Mouse (Mus musculus): ENCODE data around the gene Elane. TPM values are rescaled to one million over a fixed set of nuclear protein-coding genes. Genes with fewer than 3 reads are reported as not detected.
"Not testable (repeated sequence)": the region's sequence is repeated elsewhere in the genome, so short reads cannot be mapped to it uniquely, and the experiment has no call there.

The Elane gene
- polyA plus RNA-seq, 1 experiment from 2014 or later, result 1.1 TPM

DNA sequence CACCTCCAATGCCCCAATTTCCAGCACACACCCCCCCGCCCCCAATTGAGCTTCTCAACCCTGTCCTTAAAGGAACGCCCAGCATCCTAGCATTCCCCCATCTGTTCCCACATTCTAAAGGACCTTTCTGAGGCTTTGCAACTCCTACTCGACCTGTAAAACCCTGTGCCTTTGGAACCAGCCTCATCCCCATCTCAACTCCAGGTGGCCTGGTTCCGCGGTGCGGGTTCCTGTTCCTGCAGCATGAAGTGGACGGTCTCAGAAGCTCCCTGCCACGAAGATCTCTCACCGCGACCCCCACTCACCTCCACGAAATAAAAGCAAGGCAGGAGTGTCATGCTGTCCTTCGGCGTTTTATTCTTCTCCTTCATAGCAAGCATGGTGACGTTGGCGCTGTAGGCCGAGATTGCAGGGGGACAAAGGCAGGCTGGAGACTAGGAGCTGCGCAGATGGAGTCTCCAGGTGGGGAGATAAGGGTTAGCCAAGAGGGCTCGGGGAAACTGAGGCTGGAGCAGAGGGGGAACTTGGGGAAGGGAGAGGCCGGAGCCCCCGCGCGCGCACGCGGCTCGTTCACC is 12.2 kb upstream of the Elane start:
- Histone ChIP-seq H3K4me3 (replicated peaks) (peak overlapping the region; percentile 66), H3K9ac (peak overlapping the region; percentile 77), H3K4me1 (replicated peaks) (peaks cover 27% of the 10 kb centered on the region), H3K27me3 (replicated peaks) (no peaks in the 10 kb centered on the region), H3K27ac (peak overlapping the region; percentile 71; the same call in 1 of the 2 replicates), H3K36me3 (no peaks in the 10 kb centered on the region), H3K9me3 (no peaks in the 10 kb centered on the region), H3K4me2 (replicated peaks) (peak overlapping the region; percentile 98)
- 1% methylated on average over 26 of the region's 26 CpGs for WGBS
- ATAC-seq, result no peak; the same call in none of the 2 replicates

DNA sequence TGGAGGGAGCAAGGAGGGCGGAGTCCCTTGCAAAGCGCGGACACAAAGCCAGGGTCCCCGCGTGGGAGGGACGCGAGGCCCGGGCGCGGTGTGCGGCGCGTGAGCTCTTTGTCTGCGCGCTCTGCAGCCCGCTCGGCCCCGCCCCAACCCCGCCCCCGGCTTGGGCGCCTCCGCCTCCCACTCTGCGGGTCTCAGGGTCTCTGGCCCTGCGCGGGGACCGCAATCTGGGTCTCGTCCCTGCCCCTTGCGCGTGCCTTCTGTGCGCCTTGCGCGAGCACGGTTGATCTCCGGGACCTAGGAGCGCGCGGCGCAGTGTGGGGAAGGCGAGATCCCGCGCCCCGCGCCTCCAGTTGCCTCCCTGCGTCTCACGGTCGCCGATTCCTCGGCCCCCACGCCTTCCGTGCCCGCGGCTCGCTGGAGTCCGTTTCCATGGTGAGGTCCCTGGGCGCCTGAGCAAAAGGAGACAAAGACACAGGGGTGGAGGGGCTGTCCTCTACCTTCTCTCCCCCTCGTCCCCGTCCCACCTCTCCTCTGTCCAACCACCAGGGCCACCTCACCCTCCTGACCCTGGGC is 11.7 kb upstream of the Elane start, which contains the start of the genes Prtn3 and Plppr3:
TSS of gene Prtn3 (plus strand) at position 187 of the 573 bp plus-strand sequence.
TSS of gene Plppr3 (minus strand) at position 345 of the 573 bp plus-strand sequence.
- Histone ChIP-seq H3K27ac (peak within 1 kb of the TSS; percentile 71; the same call in 1 of the 2 replicates), H3K36me3 (no peaks in the 10 kb centered on the region)
- ATAC-seq, result peak; percentile 84

DNA sequence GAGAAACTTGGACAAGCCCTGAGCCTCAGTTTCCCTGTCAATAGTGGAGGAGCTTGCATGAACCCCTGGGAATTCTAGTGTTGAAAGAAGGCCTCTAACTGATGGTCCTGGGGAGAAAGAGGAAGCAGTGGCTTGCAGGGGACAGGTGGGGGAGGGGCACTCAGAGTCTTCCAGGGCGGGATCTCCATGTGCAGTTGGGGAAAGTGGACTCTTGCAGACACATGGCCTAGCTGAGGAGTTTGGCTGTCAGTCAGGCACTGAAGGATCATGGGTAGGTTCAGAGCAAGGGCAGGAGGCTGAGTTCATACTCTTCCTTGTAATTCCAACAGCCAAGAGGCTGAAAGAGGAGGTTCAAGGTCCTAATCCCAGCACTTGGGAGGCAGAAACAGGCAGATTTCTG is 8.9 kb upstream of the Elane start:
- no peak overlapping the region for H3K4me2 ChIP-seq (replicated peaks)
- no peak for ATAC-seq
- no peaks in the 10 kb centered on the region for H3K36me3 ChIP-seq
- H3K9ac ChIP-seq, result no peak overlapping the region
- WGBS, result 54% methylated on average over 1 of the region's 1 CpGs
- H3K27ac ChIP-seq, result no peak overlapping the region
- no peaks in the 10 kb centered on the region for H3K9me3 ChIP-seq
- no peaks in the 10 kb centered on the region for H3K27me3 ChIP-seq (replicated peaks)
- H3K4me3 ChIP-seq (replicated peaks), result no peak overlapping the region
- peaks cover 46% of the 10 kb centered on the region for H3K4me1 ChIP-seq (replicated peaks)

More for the DNA sequence above, 11.7 kb upstream of the Elane start, which contains the start of the genes Prtn3 and Plppr3:
- peaks cover 28% of the 10 kb centered on the region for H3K4me1 ChIP-seq (replicated peaks)
- H3K9me3 ChIP-seq, result no peaks in the 10 kb centered on the region
- WGBS, result under 1% methylated on average over 55 of the region's 57 CpGs
- peak within 1 kb of the TSS; percentile 66 for H3K4me3 ChIP-seq (replicated peaks)
- H3K27me3 ChIP-seq (replicated peaks), result no peaks in the 10 kb centered on the region
- peak within 1 kb of the TSS; percentile 98 for H3K4me2 ChIP-seq (replicated peaks)
- H3K9ac ChIP-seq, result peak within 1 kb of the TSS; percentile 77

DNA sequence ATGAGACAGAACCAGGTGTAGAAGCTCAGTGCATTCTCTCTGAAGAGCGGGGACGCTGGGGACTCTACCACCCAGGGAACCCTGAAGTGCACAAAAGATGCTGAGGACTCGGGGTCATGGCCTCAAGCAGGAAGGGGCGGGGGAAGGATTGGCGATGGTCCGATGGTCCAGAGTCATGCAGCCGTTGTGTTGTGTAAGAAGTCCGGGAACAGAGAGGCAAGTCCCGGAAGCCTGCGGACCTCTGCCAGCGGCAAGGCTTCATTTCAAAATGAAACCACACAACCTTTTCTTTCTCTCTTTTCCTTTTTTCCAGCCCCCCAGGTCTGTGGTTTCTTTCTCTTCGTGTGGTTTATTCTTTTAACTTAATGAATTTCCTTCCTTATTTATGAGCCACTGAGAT is 8.3 kb upstream of the Elane start:
- Histone ChIP-seq H3K9ac (no peak overlapping the region), H3K4me2 (replicated peaks) (no peak overlapping the region), H3K27ac (no peak overlapping the region), H3K9me3 (no peaks in the 10 kb centered on the region), H3K4me1 (replicated peaks) (peaks cover 49% of the 10 kb centered on the region), H3K36me3 (no peaks in the 10 kb centered on the region), H3K4me3 (replicated peaks) (no peak overlapping the region), H3K27me3 (replicated peaks) (no peaks in the 10 kb centered on the region; the same call in 1 of the 2 replicates)
- no peak for ATAC-seq
- WGBS, result 56% methylated on average over 12 of the region's 12 CpGs

DNA sequence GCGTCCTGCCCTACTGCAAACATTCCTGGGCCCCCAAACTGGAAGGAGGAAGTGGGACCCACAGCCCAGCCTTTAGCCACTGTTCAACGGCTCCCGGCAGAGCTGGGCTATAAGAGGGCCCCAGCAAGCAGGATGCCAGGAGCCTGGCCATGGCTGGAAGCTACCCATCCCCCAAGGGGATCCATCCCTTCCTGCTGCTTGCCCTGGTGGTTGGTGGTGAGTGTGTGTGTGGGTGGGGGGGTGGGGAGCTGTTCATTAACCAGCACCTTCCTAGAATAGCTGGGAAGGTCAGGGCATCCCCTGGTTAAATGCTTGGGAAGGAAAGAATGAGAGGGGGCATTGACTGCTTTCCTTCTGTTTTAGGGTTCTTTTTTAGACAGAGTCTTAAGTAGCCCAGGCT is 6.5 kb upstream of the Elane start:
- no peaks in the 10 kb centered on the region; the same call in 1 of the 2 replicates for H3K27me3 ChIP-seq (replicated peaks)
- WGBS, result 13% methylated on average over 3 of the region's 3 CpGs

DNA sequence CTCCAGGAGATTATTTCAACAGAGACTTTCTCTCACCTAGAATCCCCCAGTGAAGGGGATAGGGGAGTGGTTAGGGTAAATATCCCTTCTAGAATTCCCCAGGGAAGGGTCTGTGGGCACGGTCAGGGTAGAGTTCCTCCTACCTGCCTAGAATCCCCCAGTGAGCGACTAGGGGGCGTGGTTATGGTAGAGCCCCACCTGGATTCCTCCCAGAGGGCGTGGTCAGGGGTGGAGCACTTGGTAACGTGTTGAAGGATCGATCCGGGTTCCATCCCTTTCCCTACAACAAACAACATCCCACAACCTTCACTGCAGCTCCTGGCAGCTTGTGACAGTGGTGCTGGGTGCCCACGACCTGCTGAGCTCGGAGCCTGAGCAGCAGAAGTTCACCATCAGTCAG is 5.3 kb upstream of the Elane start:
- no peak overlapping the region for H3K9ac ChIP-seq
- no peaks in the 10 kb centered on the region for H3K9me3 ChIP-seq
- peak overlapping the region; percentile 5; the same call in 1 of the 2 replicates for H3K4me2 ChIP-seq (replicated peaks)
- no peaks in the 10 kb centered on the region; the same call in 1 of the 2 replicates for H3K27me3 ChIP-seq (replicated peaks)
- H3K4me3 ChIP-seq (replicated peaks), result no peak overlapping the region
- 16% methylated on average over 9 of the region's 9 CpGs for WGBS
- no peak overlapping the region for H3K27ac ChIP-seq
- peaks cover 37% of the 10 kb centered on the region for H3K4me1 ChIP-seq (replicated peaks)
- ATAC-seq, result peak; percentile 18; the same call in 1 of the 2 replicates
- no peaks in the 10 kb centered on the region for H3K36me3 ChIP-seq

More for the DNA sequence above, 6.5 kb upstream of the Elane start:
- no peaks in the 10 kb centered on the region for H3K36me3 ChIP-seq
- H3K9me3 ChIP-seq, result no peaks in the 10 kb centered on the region
- ATAC-seq, result no peak
- peaks cover 44% of the 10 kb centered on the region for H3K4me1 ChIP-seq (replicated peaks)
- no peak overlapping the region for H3K27ac ChIP-seq
- no peak overlapping the region for H3K4me3 ChIP-seq (replicated peaks)
- H3K4me2 ChIP-seq (replicated peaks), result no peak overlapping the region
- H3K9ac ChIP-seq, result no peak overlapping the region

DNA sequence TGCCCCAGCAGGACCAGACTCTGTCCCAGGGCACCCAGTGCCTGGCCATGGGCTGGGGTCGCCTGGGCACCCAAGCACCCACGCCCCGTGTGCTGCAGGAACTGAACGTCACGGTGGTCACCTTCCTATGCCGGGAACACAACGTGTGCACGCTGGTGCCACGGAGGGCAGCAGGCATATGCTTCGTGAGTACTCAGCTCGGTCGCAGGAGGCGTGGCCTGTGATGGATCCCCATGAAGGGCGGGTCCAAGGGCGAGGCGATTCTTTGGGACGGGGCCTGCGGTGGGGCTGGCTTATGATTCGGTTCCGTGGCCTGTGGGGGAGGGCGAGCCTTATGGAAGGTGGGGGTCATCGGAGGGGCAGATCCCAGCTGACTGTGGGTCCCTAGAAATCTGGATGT is 4.1 kb upstream of the Elane start:
- Histone ChIP-seq H3K9ac (0 out of 2 replicates have a peak overlapping the region, but pooled peaks have one; percentile 26), H3K9me3 (no peaks in the 10 kb centered on the region), H3K4me1 (replicated peaks) (peaks cover 36% of the 10 kb centered on the region), H3K27ac (no peak overlapping the region), H3K36me3 (no peaks in the 10 kb centered on the region), H3K4me2 (replicated peaks) (peak overlapping the region; percentile 44), H3K4me3 (replicated peaks) (peak overlapping the region; percentile 4; the same call in 1 of the 2 replicates), H3K27me3 (replicated peaks) (no peaks in the 10 kb centered on the region; the same call in 1 of the 2 replicates)
- 9% methylated on average over 22 of the region's 22 CpGs for WGBS
- no peak for ATAC-seq

DNA sequence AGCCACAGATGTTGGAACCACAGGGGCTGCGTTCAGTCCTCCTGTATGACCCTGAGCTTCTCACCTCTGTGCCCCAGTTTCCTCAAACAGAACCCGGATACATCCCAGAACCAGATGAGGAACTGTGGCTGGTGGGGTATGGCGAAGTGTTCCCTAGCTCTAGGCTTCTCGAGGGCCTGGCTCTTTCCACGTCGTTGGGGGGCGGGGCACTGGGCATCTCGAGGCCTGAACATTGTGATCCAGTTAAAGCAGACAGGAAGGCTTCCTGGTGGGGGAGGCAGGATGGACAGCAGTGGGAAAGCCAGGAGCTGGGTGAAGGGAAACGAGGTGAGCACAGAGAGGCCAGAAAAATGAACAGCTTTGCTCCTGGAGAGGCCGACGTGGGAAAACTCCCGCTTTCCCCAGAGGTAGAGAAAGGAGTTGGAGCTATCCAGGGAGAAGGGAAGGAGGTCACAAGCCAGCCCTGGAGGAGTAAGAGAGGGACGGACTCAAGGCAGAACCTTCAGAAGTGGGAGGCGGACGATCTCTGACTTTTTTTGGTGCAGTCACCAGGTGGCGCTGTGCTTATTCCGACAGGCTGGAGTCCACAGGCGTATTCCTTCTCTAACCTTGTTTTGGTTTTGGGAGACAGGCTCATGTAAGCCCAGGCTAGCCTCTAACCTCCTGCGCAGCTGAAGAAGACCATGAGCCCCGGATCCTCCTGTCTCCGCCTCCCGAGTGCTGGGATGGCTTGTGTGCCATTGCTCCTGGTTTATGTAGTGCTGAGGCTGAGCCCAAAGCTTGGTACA is 2.6 kb upstream of the Elane start:
- no peak overlapping the region for H3K9ac ChIP-seq
- peak; percentile 37; the same call in 1 of the 2 replicates for ATAC-seq
- H3K36me3 ChIP-seq, result no peaks in the 10 kb centered on the region
- no peaks in the 10 kb centered on the region; the same call in 1 of the 2 replicates for H3K27me3 ChIP-seq (replicated peaks)
- peaks cover 32% of the 10 kb centered on the region for H3K4me1 ChIP-seq (replicated peaks)
- WGBS, result 20% methylated on average over 22 of the region's 22 CpGs
- H3K27ac ChIP-seq, result no peak overlapping the region
- 0 out of 2 replicates have a peak overlapping the region, but pooled peaks have one; percentile 14 for H3K4me2 ChIP-seq (replicated peaks)
- no peak overlapping the region for H3K4me3 ChIP-seq (replicated peaks)
- no peaks in the 10 kb centered on the region for H3K9me3 ChIP-seq

DNA sequence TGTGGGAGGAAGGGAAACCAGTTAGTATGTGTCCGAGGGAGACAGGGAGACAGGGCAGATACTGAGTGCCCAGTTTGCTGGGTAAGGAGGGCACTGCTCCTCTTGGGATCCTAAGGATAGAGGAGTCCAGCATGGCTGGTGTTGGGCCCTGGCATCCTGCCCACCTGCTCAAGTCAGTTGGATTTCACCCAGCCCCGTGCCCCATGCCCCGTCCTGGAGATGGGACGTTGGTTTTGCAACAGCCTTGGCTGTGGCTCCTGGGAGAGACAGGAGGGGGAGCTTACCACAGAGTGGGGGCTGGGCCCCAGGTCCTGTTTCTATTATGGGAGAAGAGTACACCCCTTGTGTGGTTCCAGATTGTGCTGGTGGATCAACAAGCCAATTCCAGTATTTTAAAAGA is 1.6 kb upstream of the Elane start:
- no peak for ATAC-seq
- 65% methylated on average over 4 of the region's 4 CpGs for WGBS
- no peak overlapping the region for H3K27ac ChIP-seq
- no peaks in the 10 kb centered on the region for H3K36me3 ChIP-seq
- H3K9ac ChIP-seq, result no peak overlapping the region
- no peak overlapping the region for H3K4me2 ChIP-seq (replicated peaks)
- no peaks in the 10 kb centered on the region; the same call in 1 of the 2 replicates for H3K27me3 ChIP-seq (replicated peaks)
- peaks cover 30% of the 10 kb centered on the region for H3K4me1 ChIP-seq (replicated peaks)
- H3K9me3 ChIP-seq, result no peaks in the 10 kb centered on the region
- no peak overlapping the region for H3K4me3 ChIP-seq (replicated peaks)

DNA sequence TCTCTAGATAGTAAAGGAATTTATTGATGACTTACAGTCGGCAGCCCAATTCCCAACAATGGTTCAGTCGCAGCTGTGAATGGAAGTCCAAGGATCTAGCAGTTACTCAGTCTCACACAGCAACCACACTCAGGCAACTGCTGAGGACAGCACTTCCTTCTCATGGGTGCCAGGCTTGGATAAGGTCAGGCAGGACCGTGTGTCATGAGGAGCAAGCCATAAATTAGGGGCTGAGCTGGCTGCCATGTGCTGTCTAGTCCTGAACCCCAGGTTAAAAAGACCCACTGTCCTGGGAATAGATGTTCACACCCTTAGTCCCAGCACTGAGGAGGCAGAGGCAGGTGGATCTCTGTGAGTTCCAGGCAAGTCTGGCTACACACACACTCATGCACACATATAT is 1.1 kb upstream of the Elane start:
- H3K27me3 ChIP-seq (replicated peaks); H3K27ac ChIP-seq; H3K36me3 ChIP-seq; H3K4me2 ChIP-seq (replicated peaks); H3K9me3 ChIP-seq; H3K9ac ChIP-seq; H3K4me3 ChIP-seq (replicated peaks); ATAC-seq: not testable (repeated sequence)
- whole genome bisulfite sequencing, result 61% methylated on average over 3 of the region's 3 CpGs
- peaks cover 26% of the 10 kb centered on the region for H3K4me1 ChIP-seq (replicated peaks)

DNA sequence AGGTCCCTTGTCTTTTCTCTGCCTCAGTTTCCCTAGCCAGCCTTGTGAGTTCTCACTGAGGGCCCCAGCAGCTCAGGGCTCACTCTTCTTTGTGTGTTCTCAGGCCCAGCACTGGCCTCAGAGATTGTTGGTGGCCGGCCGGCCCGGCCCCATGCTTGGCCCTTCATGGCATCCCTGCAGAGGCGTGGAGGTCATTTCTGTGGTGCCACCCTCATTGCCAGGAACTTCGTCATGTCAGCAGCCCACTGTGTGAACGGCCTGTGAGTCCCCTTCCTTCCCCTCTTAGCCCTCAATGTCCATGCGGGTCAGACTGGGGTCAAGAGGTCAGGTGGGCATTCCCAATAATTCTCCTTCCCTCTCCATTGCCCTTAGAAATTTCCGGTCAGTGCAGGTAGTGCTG is 564 bp downstream of the Elane start:
- Histone ChIP-seq H3K9me3 (no peaks in the 10 kb centered on the region), H3K4me3 (replicated peaks) (no peak overlapping the region), H3K27me3 (replicated peaks) (no peaks in the 10 kb centered on the region; the same call in 1 of the 2 replicates), H3K9ac (no peak overlapping the region), H3K4me2 (replicated peaks) (no peak overlapping the region), H3K4me1 (replicated peaks) (peaks cover 18% of the 10 kb centered on the region), H3K36me3 (no peaks in the 10 kb centered on the region), H3K27ac (no peak overlapping the region)
- 71% methylated on average over 8 of the region's 8 CpGs for WGBS
- no peak for ATAC-seq

DNA sequence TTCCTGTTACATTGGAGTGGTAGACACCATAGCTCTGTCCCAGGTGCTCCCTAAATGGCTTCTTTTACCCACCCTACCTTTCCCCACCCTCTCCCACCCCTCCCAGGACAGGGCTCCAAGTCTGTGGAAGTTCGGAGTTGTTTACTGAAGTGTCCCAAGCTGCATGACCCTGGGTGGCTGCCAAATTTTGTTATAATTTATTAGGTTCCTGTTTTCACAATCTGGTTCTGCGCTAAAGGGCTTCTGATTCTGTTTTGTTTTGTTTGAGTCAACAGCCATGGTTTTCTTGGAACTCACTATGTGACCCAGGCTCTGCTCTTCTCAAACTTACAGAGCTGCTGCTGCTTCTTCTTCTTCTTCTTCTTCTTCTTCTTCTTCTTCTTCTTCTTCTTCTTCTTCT is 3.3 kb downstream of the Elane start:
- no peaks in the 10 kb centered on the region for H3K9me3 ChIP-seq
- H3K27ac ChIP-seq, result no peak overlapping the region
- H3K4me1 ChIP-seq (replicated peaks), result no peaks in the 10 kb centered on the region
- H3K36me3 ChIP-seq, result no peaks in the 10 kb centered on the region
- H3K4me2 ChIP-seq (replicated peaks), result no peak overlapping the region
- no peak overlapping the region for H3K4me3 ChIP-seq (replicated peaks)
- ATAC-seq, result no peak
- 45% methylated on average over 2 of the region's 2 CpGs for WGBS
- no peak overlapping the region for H3K9ac ChIP-seq
- H3K27me3 ChIP-seq (replicated peaks), result no peaks in the 10 kb centered on the region
